Mouse (Mus musculus) myocyte (in vitro differentiated cells): Measurements from ENCODE around the gene Lbhd2.

Source experiments
- CEBPB ChIP-seq: IDR thresholded peaks from 2 replicates; pipeline ENCODE4 v1.6.1; 2011; ENCODE audit warnings: mild to moderate bottlenecking, moderate library complexity; ENCODE audit not compliant: poor library complexity, insufficient read depth, severe bottlenecking
- E2F4 ChIP-seq: IDR thresholded peaks from one replicate; pipeline ENCODE4 v1.6.1; 2011; ENCODE audit warnings: mild to moderate bottlenecking, control low read depth, moderate library complexity; ENCODE audit not compliant: insufficient read depth
- MAX ChIP-seq: IDR thresholded peaks from one replicate; pipeline ENCODE4 v1.6.1; 2011; ENCODE audit warnings: low read depth, mild to moderate bottlenecking, control low read depth
- MYOD1 ChIP-seq, 3 experiments: IDR thresholded peaks; one replicate each; pipeline ENCODE4 v1.6.1; 2011; ENCODE audit warnings: control low read depth in 2 of 3, low read depth in 2 of 3, mild to moderate bottlenecking in 2 of 3, moderate library complexity in 1 of 3; ENCODE audit not compliant: insufficient read length in 2 of 3, control insufficient read depth in 1 of 3
- MYOG ChIP-seq, 3 experiments: IDR thresholded peaks; one replicate each; pipeline ENCODE4 v1.6.1; 2011; ENCODE audit warnings: control low read depth in 2 of 3, low read depth in 2 of 3, mild to moderate bottlenecking in 2 of 3; ENCODE audit not compliant: insufficient read length in 2 of 3, control insufficient read depth in 1 of 3, insufficient read depth in 1 of 3
- POLR2A ChIP-seq: IDR thresholded peaks from one replicate; pipeline ENCODE4 v1.6.1; 2011; ENCODE audit warnings: low read depth, mild to moderate bottlenecking, control low read depth, moderate library complexity; ENCODE audit not compliant: insufficient read length
- POLR2AphosphoS2 ChIP-seq: IDR thresholded peaks from one replicate; pipeline ENCODE4 v1.6.1; 2011; ENCODE audit warnings: low read depth, control low read depth; ENCODE audit not compliant: insufficient read length

- TF ChIP-seq CEBPB (no peak), POLR2A (no peak), MAX (no peak), POLR2AphosphoS2 (no peak), MYOG (IDR thresholded peaks at IDR 0.05; ENCODE audit: control insufficient read depth in 1 of 3, insufficient read depth in 1 of 3, insufficient read length in 2 of 3, low read depth in 2 of 3) (no peak), E2F4 (no peak), MYOD1 (IDR thresholded peaks at IDR 0.05; ENCODE audit: control insufficient read depth in 1 of 3, insufficient read length in 2 of 3, low read depth in 2 of 3) (no peak)
Observed at GRCm38 (mm10) chr12:111374727-111375126, 31.9 kb upstream of the Lbhd2 start.
